Mouse (Mus musculus): ENCODE measurements around the gene Kif18a.

DNA sequence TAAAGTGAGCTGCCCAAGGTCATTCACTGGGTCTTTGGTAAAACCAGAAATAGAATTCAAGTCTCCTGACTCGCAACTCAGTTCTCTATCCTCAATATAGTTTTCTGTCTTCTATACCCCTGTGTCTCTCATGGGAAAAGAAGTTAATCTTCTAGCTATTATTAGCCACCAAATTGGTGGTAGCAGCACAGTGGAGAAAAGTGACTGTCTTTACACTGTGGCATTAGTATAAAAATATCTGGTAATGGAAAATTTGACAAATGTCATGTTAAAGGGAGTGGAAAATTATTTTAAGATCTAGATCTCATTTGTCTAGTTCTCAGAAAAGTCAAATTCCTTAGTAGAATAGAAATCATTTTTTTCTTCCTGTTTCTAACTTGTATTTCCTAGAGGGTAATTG is 51.3 kb downstream of the Kif18a start:
- TF ChIP-seq CTCF (IDR thresholded peaks at IDR 0.05; ENCODE audit: extremely low read depth, insufficient read depth, insufficient read length, insufficient replicate concordance) = no peak
- TF ChIP-seq POLR2A (IDR thresholded peaks at IDR 0.05; ENCODE audit: low read depth, low read length) = no peak
